Mouse (Mus musculus) E14TG2a.4 (cell line): Measurements from ENCODE around the gene Mettl13.

Experiments
- H3K27me3 ChIP-seq: 2 replicates; pipeline ENCODE4 v1.6.1; 2014; ENCODE audit warnings: low read length, control low read depth; ENCODE audit not compliant: insufficient read depth
- H3K36me3 ChIP-seq: 2 replicates; pipeline ENCODE4 v1.6.1; 2014; ENCODE audit warnings: low read length, control low read depth; ENCODE audit not compliant: insufficient read depth
- H3K4me1 ChIP-seq: replicated peaks from 2 replicates; pipeline ENCODE4 v1.6.1; 2014; ENCODE audit warnings: low read depth, low read length, control low read depth
- H3K4me3 ChIP-seq: replicated peaks from 2 replicates; pipeline ENCODE4 v1.5.1; 2014; ENCODE audit warnings: mild to moderate bottlenecking, low read length
- H3K9me3 ChIP-seq: 2 replicates; pipeline ENCODE4 v1.6.1; 2014; ENCODE audit warnings: low read length, control low read depth
- CTCF ChIP-seq: conservative IDR thresholded peaks from 2 replicates; pipeline ENCODE4 v1.5.1; 2014; ENCODE audit warnings: low read length
- NANOG ChIP-seq: IDR thresholded peaks from 2 replicates; pipeline ENCODE4 v1.6.1; 2014; ENCODE audit warnings: borderline replicate concordance, low read length, mixed read lengths
- POU5F1 ChIP-seq: IDR thresholded peaks from 2 replicates; pipeline ENCODE4 v1.6.1; 2014; ENCODE audit warnings: low read length, borderline replicate concordance

Gene Mettl13

GRCm38 (mm10) chr1:162548917-162549613 is 714 bp upstream of the Mettl13 start:
- Histone ChIP-seq H3K4me1 (peaks cover 46% of the 10 kb centered on the region), H3K36me3 (peaks cover 25% of the 10 kb centered on the region), H3K9me3 (no peaks in the 10 kb centered on the region), H3K27me3 (peaks cover 5% of the 10 kb centered on the region; the same call in 1 of the 2 replicates), H3K4me3 (peak overlapping the region; percentile 86)
- no peak for TF ChIP-seq NANOG

GRCm38 (mm10) chr1:162547607-162548006 is 744 bp downstream of the Mettl13 start:
- Histone ChIP-seq H3K4me1 (peaks cover 49% of the 10 kb centered on the region), H3K4me3 (peak overlapping the region; percentile 86)
- no peak for TF ChIP-seq POU5F1
- no peak for TF ChIP-seq NANOG
- TF ChIP-seq CTCF = no peak

DNA sequence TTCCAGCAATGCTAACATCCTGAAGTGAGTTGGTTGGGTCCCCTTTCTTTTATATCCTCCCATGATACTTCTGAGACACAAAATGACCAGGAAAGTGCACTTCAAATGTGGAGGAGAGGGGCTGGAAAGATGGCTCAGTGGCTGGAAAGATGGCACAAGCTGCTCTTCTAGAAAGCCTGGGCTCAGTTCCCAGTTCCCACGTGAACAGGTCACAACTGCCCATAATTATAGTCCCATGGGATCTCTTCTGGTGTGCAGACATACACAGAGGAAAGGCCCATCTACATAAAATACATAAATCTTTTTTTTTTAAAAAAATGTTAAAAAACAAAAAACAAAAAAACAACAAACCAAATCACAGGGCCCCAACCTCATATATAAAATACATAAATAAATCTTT is 5.1 kb downstream of the Mettl13 start:
- H3K4me3 ChIP-seq = no peak overlapping the region
- H3K36me3 ChIP-seq = peaks cover 82% of the 10 kb centered on the region
- H3K4me1 ChIP-seq = peaks cover 46% of the 10 kb centered on the region
- TF ChIP-seq CTCF = no peak
- TF ChIP-seq POU5F1 = no peak
- TF ChIP-seq NANOG = no peak
- no peaks in the 10 kb centered on the region for H3K9me3 ChIP-seq
- peaks cover 5% of the 10 kb centered on the region; the same call in 1 of the 2 replicates for H3K27me3 ChIP-seq

More at GRCm38 (mm10) chr1:162547607-162548006, 744 bp downstream of the Mettl13 start:
- H3K9me3 ChIP-seq = no peaks in the 10 kb centered on the region
- peaks cover 5% of the 10 kb centered on the region; the same call in 1 of the 2 replicates for H3K27me3 ChIP-seq
- H3K36me3 ChIP-seq = peaks cover 39% of the 10 kb centered on the region

- Histone ChIP-seq H3K9me3 (0 out of 2 replicates have a peak, but pooled peaks cover under 1% of the 10 kb centered on the region), H3K36me3 (peaks cover 61% of the 10 kb centered on the region), H3K27me3 (no peaks in the 10 kb centered on the region), H3K4me3 (no peak overlapping the region), H3K4me1 (peaks cover 4% of the 10 kb centered on the region; the same call in 1 of the 2 replicates)
- no peak for TF ChIP-seq NANOG
- TF ChIP-seq CTCF = no peak
- TF ChIP-seq POU5F1 = no peak
These were observed 14.4 kb downstream of the Mettl13 start for GRCm38 (mm10) chr1:162533766-162534560.

DNA sequence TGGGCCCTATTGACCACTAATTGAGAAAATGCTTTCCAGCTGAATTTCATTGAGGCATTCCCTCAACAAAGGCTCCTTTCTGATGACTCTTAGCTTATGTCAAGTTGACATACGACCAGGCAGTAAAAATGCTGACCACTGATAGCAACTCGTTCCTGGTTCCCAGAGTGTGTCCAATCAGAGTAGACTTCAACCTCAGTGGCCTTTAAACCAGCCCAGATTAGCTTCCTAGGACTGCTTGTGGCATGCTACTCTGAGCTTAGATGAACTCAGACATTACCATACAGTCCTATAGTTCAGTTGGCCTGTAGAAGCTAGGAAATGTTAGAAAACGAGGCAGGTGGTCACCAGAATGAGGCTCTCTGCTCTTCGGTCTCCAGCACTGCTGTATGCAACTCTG is 16.0 kb downstream of the Mettl13 start:
- peaks cover 47% of the 10 kb centered on the region for H3K36me3 ChIP-seq
- peaks cover 6% of the 10 kb centered on the region; the same call in 1 of the 2 replicates for H3K9me3 ChIP-seq
- no peaks in the 10 kb centered on the region for H3K27me3 ChIP-seq
- TF ChIP-seq NANOG = no peak
- no peak overlapping the region for H3K4me3 ChIP-seq
- no peaks in the 10 kb centered on the region for H3K4me1 ChIP-seq

DNA sequence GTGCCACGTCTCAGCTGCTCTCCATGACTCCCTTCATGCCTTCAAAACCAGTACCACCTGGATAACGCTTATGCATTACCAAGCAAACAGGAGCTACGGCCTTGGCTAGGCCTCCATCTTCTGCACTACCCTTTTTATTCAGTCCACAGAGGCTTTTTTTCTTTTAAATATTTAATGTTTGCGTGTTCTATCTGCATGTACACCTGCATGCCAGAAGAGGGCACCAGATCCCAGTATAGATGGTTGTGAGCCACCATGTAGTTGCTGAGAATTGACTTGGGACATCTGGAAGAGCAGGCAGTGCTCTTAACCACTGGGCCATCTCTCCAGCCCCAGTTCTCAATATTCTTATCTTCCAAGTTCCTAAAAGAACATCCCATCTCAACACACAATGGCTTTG is 16.8 kb downstream of the Mettl13 start:
- Histone ChIP-seq H3K9me3 (peaks cover 6% of the 10 kb centered on the region; the same call in 1 of the 2 replicates), H3K4me3 (no peak overlapping the region), H3K4me1 (no peaks in the 10 kb centered on the region), H3K27me3 (no peaks in the 10 kb centered on the region), H3K36me3 (peaks cover 39% of the 10 kb centered on the region)
- TF ChIP-seq NANOG = no peak
- peak; percentile 51 for TF ChIP-seq CTCF

DNA sequence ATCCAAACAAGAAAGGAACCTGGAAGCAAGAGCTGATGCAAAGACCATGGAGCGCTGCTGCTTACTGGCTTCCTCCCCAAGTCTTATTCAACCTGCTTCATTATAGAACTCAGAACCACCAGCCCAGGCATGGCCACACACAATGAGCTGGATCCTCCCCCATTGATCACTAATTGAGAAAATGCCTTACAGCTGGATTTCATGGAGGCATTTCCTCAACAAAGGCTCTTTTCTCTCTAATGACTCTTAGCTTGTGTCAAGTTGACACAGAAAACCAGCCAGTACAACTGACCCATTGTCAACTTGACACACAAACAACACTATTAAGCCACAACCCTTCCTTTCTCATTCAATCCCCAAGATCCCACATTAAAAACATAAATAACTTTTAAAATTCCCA is 17.7 kb downstream of the Mettl13 start:
- Histone ChIP-seq H3K4me1 (no peaks in the 10 kb centered on the region), H3K9me3 (peaks cover 6% of the 10 kb centered on the region; the same call in 1 of the 2 replicates), H3K4me3 (no peak overlapping the region), H3K36me3 (peaks cover 30% of the 10 kb centered on the region), H3K27me3 (no peaks in the 10 kb centered on the region)
- no peak for TF ChIP-seq NANOG
- TF ChIP-seq POU5F1 = no peak
- no peak for TF ChIP-seq CTCF

DNA sequence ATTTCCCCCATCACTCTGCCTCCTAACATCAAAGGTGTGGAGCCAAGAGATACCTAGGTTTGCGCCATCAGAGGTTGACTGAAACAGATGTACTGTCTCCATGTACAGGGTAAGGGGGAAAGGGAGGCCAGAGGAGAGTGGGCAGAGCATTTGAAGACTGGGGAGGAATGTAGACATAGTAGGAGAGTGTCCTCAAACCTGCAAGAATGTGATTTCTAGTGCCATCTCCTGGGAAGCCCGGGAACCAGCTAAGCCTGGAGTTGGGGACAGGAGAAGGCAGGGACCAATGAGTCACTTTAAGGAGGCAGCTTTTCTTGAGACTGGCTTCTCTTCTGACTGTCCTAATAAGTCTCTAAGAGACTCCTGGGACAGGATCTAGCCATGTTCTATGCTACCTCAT is 18.7 kb downstream of the Mettl13 start:
- Histone ChIP-seq H3K4me3 (no peak overlapping the region), H3K27me3 (no peaks in the 10 kb centered on the region), H3K36me3 (peaks cover 20% of the 10 kb centered on the region), H3K4me1 (no peaks in the 10 kb centered on the region), H3K9me3 (peaks cover 6% of the 10 kb centered on the region; the same call in 1 of the 2 replicates)
- TF ChIP-seq CTCF = no peak
- no peak for TF ChIP-seq NANOG
